Mouse (Mus musculus) layer of hippocampus, adult 2 months (tissue): Measurements from ENCODE around the gene Fsd1l. TPM values are rescaled to one million over a fixed set of nuclear protein-coding genes. Genes with fewer than 3 reads are reported as not detected.

Source experiments
- DNase-seq, 2 experiments: peaks; one replicate each; pipeline ENCODE4 v3.0.0; 2022; ENCODE audit warnings: low spot score in 2 of 2
- H3K27ac ChIP-seq: fragments of 200-600 bp; 2 replicates; pipeline ENCODE4 v1.8.1; 2022
- H3K4me3 ChIP-seq: fragments of 200-600 bp; 2 replicates; pipeline ENCODE4 v1.8.1; 2022; ENCODE audit warnings: mild to moderate bottlenecking
- CTCF ChIP-seq: fragments of 200-600 bp; conservative IDR thresholded peaks from 2 replicates; pipeline ENCODE4 v1.8.1; 2022; ENCODE audit warnings: antibody characterized with exemption, mild to moderate bottlenecking, moderate library complexity
- long read RNA-seq, 2 experiments: library from polyadenylated mRNA; stranded (forward); transcript quantifications; one replicate each; pipeline ENCODE4 v2.0.0; 2021; ENCODE audit warnings: borderline mapping rate in 2 of 2
- total RNA-seq, 2 experiments: library from RNA; stranded (reverse); gene quantifications; 2 replicates each; pipeline ENCODE4 v1.2.3; 2021

The Fsd1l gene
- total RNA-seq: 10 to 100 TPM; 29.2 to 32.5 TPM
- long read RNA-seq, experiment 1, partial matches to known transcripts: 1 of 4 reads
- long read RNA-seq, experiment 1, other reads (novel, unspliced or antisense): 2 of 4 reads
- long read RNA-seq, experiment 2, partial matches to known transcripts: 0 of 2 reads
- long read RNA-seq, experiment 2, other reads (novel, unspliced or antisense): 2 of 2 reads

GRCm38 (mm10) chr4:53631316-53632010, at the start of gene Fsd1l:
Gene Fsd1l, plus strand, starts transcription at chr4:53631471.
- peak; percentile 52 for TF ChIP-seq CTCF
- Histone ChIP-seq H3K27ac (peak within 1 kb of the TSS; percentile 97), H3K4me3 (peak within 1 kb of the TSS; percentile 85)
- DNase-seq: peak; percentile 74 to 83

- H3K4me3 ChIP-seq: no peak overlapping the region
- H3K27ac ChIP-seq: no peak overlapping the region
- no peak for TF ChIP-seq CTCF
- no peak for DNase-seq
Observed at GRCm38 (mm10) chr4:53587676-53588075, 43.6 kb upstream of the Fsd1l start.

- no peak for TF ChIP-seq CTCF
- DNase-seq: no peak
- H3K27ac ChIP-seq: no peak overlapping the region
- no peak overlapping the region for H3K4me3 ChIP-seq
Observed at GRCm38 (mm10) chr4:53588936-53589335, 42.3 kb upstream of the Fsd1l start.

- Histone ChIP-seq H3K27ac (no peak overlapping the region), H3K4me3 (no peak overlapping the region)
- no peak for TF ChIP-seq CTCF
- DNase-seq: no peak
Observed at GRCm38 (mm10) chr4:53589466-53589865, 41.8 kb upstream of the Fsd1l start.

GRCm38 (mm10) chr4:53590163-53590562, 41.1 kb upstream of the Fsd1l start:
- DNase-seq: no peak
- Histone ChIP-seq H3K4me3 (no peak overlapping the region), H3K27ac (no peak overlapping the region)
- no peak for TF ChIP-seq CTCF

GRCm38 (mm10) chr4:53590691-53591447, 40.4 kb upstream of the Fsd1l start:
- DNase-seq: no peak
- Histone ChIP-seq H3K27ac (peak overlapping the region; percentile 6; the same call in 1 of the 2 replicates), H3K4me3 (no peak overlapping the region)
- no peak for TF ChIP-seq CTCF

- DNase-seq: no peak
- Histone ChIP-seq H3K27ac (peak overlapping the region; percentile 6), H3K4me3 (no peak overlapping the region)
- no peak for TF ChIP-seq CTCF
Observed at GRCm38 (mm10) chr4:53591536-53591935, 39.7 kb upstream of the Fsd1l start.

GRCm38 (mm10) chr4:53591941-53592340, 39.3 kb upstream of the Fsd1l start:
- no peak for TF ChIP-seq CTCF
- peak in 1 of 2 experiments; percentile 13 for DNase-seq
- Histone ChIP-seq H3K4me3 (no peak overlapping the region), H3K27ac (peak overlapping the region; percentile 6)

GRCm38 (mm10) chr4:53592386-53592785, 38.9 kb upstream of the Fsd1l start:
- peak overlapping the region; percentile 6 for H3K27ac ChIP-seq
- no peak overlapping the region for H3K4me3 ChIP-seq
- DNase-seq: no peak
- TF ChIP-seq CTCF: no peak

- peak overlapping the region; percentile 40; the same call in 1 of the 2 replicates for H3K27ac ChIP-seq
Observed at GRCm38 (mm10) chr4:53594204-53594603, 37.1 kb upstream of the Fsd1l start.

GRCm38 (mm10) chr4:53595246-53596062, 35.8 kb upstream of the Fsd1l start:
- H3K4me3 ChIP-seq: no peak overlapping the region
- no peak overlapping the region for H3K27ac ChIP-seq
- no peak for DNase-seq
- TF ChIP-seq CTCF: no peak

More at GRCm38 (mm10) chr4:53594204-53594603, 37.1 kb upstream of the Fsd1l start:
- H3K4me3 ChIP-seq: no peak overlapping the region
- DNase-seq: peak; percentile 66 to 70
- TF ChIP-seq CTCF: peak; percentile 93

- no peak overlapping the region for H3K27ac ChIP-seq
- no peak for DNase-seq
- no peak for TF ChIP-seq CTCF
- H3K4me3 ChIP-seq: no peak overlapping the region
Observed at GRCm38 (mm10) chr4:53596063-53596895, 35.0 kb upstream of the Fsd1l start.
